Mouse (Mus musculus): ENCODE data around the gene Sspo. TPM values are rescaled to one million over a fixed set of nuclear protein-coding genes. Genes with fewer than 3 reads are reported as not detected.

Gene Sspo
- total and polyA plus RNA-seq, 2 experiments = 0.83 to 2.0 TPM

DNA sequence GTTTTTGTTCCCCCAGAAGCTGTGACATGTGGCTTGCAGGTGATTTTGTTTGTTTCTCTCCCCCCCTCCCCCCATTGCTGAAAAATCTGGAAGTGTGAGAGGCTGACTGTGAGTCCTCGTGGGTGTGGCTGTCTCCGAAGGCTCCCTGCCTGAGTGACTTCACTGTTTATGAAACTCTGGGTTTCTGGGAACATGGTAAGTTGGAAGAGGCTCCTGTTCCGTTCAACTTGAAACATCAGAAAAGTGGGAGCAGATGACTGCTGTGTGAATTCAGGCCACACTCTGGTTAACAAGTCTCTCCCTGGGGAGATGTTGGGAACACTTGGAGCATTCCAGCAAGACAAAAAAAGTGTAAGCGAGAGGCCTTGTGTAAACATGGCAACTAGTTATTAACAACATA, 98.8 kb downstream of the Sspo start:
- Histone ChIP-seq H3K79me2 (ENCODE audit: control insufficient read depth, insufficient read depth, low read length) (no peaks in the 10 kb centered on the region), H3K9ac (ENCODE audit: low read depth, low read length) (no peak overlapping the region), H3K27ac (replicated peaks; ENCODE audit: insufficient read depth, low read depth, low read length) (no peak overlapping the region), H3K27me3 (ENCODE audit: control insufficient read depth, insufficient read depth, low read length) (no peaks in the 10 kb centered on the region), H3K4me3 (ENCODE audit: insufficient read depth, low read depth, low read length) (no peak overlapping the region), H3K36me3 (ENCODE audit: control insufficient read depth, insufficient read depth, low read length) (no peaks in the 10 kb centered on the region), H3K4me1 (ENCODE audit: control insufficient read depth, insufficient read depth, low read length) (peaks cover 45% of the 10 kb centered on the region)
- no peak for DNase-seq (ENCODE audit: extremely low read depth, low read depth, low spot score)
- 28% methylated on average over 4 of the region's 4 CpGs for WGBS
- TF ChIP-seq POLR2A (IDR thresholded peaks at IDR 0.05; ENCODE audit: extremely low read depth, insufficient read depth, low read length) (no peak), CTCF (IDR thresholded peaks at IDR 0.05; ENCODE audit: low read depth, low read length) (no peak)

- peak; percentile 94 for DNase-seq (ENCODE audit: extremely low read depth, low read depth, low spot score)
- 28% methylated on average over 6 of the region's 6 CpGs for WGBS
- Histone ChIP-seq H3K9ac (ENCODE audit: low read depth, low read length) (no peak overlapping the region), H3K4me3 (ENCODE audit: insufficient read depth, low read depth, low read length) (no peak overlapping the region), H3K36me3 (ENCODE audit: control insufficient read depth, insufficient read depth, low read length) (no peaks in the 10 kb centered on the region), H3K79me2 (ENCODE audit: control insufficient read depth, insufficient read depth, low read length) (no peaks in the 10 kb centered on the region), H3K4me1 (ENCODE audit: control insufficient read depth, insufficient read depth, low read length) (peaks cover 31% of the 10 kb centered on the region), H3K27me3 (ENCODE audit: control insufficient read depth, insufficient read depth, low read length) (no peaks in the 10 kb centered on the region), H3K27ac (replicated peaks; ENCODE audit: insufficient read depth, low read depth, low read length) (peak overlapping the region; percentile 74)
- no peak for TF ChIP-seq CTCF (IDR thresholded peaks at IDR 0.05; ENCODE audit: low read depth, low read length)
Observed at GRCm38 (mm10) chr6:48548314-48548713, 100.3 kb downstream of the Sspo start.

Other genes starting within 250 kb of the Sspo start
- 5.2 and 6.1 TPM in 2 replicates for gene Krba1, start 52.6 kb upstream of the Sspo start, total RNA-seq (2014; rRNA removed)
- 6.6 and 9.2 TPM in 2 replicates for gene Krba1, start 52.6 kb upstream of the Sspo start, polyA plus RNA-seq (2012; rRNA removed)
- 13.9 and 15.9 TPM in 2 replicates for gene Zfp467, start 2.4 kb upstream of the Sspo start, total RNA-seq (2014; rRNA removed)
- gene Zfp467, start 2.4 kb upstream of the Sspo start, polyA plus RNA-seq (2012; rRNA removed) = 23.0 and 25.7 TPM in 2 replicates
- 0.37 and 0.47 TPM in 2 replicates for gene Atp6v0e2, start 89.4 kb downstream of the Sspo start, total RNA-seq (2014; rRNA removed)
- 0.96 and 1.7 TPM in 2 replicates for gene Atp6v0e2, start 89.4 kb downstream of the Sspo start, polyA plus RNA-seq (2012; rRNA removed)
- 3.2 and 3.3 TPM in 2 replicates for gene Lrrc61, start 106.6 kb downstream of the Sspo start, total RNA-seq (2014; rRNA removed)
- gene Lrrc61, start 106.6 kb downstream of the Sspo start, polyA plus RNA-seq (2012; rRNA removed) = 8.5 and 10.1 TPM in 2 replicates
- gene Rarres2, start 124.6 kb downstream of the Sspo start, total RNA-seq (2014; rRNA removed) = 1,102 and 1,282 TPM in 2 replicates
- gene Rarres2, start 124.6 kb downstream of the Sspo start, polyA plus RNA-seq (2012; rRNA removed) = 1,074 and 1,160 TPM in 2 replicates
- gene Gm45021, start 141.4 kb downstream of the Sspo start, total RNA-seq (2014; rRNA removed) = not detected in 2 replicates
- gene Gm45021, start 141.4 kb downstream of the Sspo start, polyA plus RNA-seq (2012; rRNA removed) = not detected in 2 replicates
- 31.1 and 47.2 TPM in 2 replicates for gene Repin1, start 145.7 kb downstream of the Sspo start, total RNA-seq (2014; rRNA removed)
- 73.6 and 74.7 TPM in 2 replicates for gene Repin1, start 145.7 kb downstream of the Sspo start, polyA plus RNA-seq (2012; rRNA removed)
- gene Gm44965, start 145.7 kb downstream of the Sspo start, total RNA-seq (2014; rRNA removed) = not detected in 2 replicates
- gene Gm44965, start 145.7 kb downstream of the Sspo start, polyA plus RNA-seq (2012; rRNA removed) = not detected in 2 replicates
- 0.83 and 1.5 TPM in 2 replicates for gene Zfp775, start 153.8 kb downstream of the Sspo start, total RNA-seq (2014; rRNA removed)
- gene Zfp775, start 153.8 kb downstream of the Sspo start, polyA plus RNA-seq (2012; rRNA removed) = 2.0 and 2.4 TPM in 2 replicates
- under 0.01 TPM in 2 replicates for gene AI854703, start 178.5 kb downstream of the Sspo start, total RNA-seq (2014; rRNA removed)
- 0.06 and 0.10 TPM in 2 replicates for gene AI854703, start 178.5 kb downstream of the Sspo start, polyA plus RNA-seq (2012; rRNA removed)
- 6.1 and 6.4 TPM in 2 replicates for gene Gimap8, start 199.0 kb downstream of the Sspo start, total RNA-seq (2014; rRNA removed)
- gene Gimap8, start 199.0 kb downstream of the Sspo start, polyA plus RNA-seq (2012; rRNA removed) = 1.0 and 1.4 TPM in 2 replicates
- gene Gimap9, start 227.9 kb downstream of the Sspo start, total RNA-seq (2014; rRNA removed) = 11.6 and 12.2 TPM in 2 replicates
- gene Gimap9, start 227.9 kb downstream of the Sspo start, polyA plus RNA-seq (2012; rRNA removed) = 4.2 and 6.3 TPM in 2 replicates
- gene Gimap4, start 236.3 kb downstream of the Sspo start, total RNA-seq (2014; rRNA removed) = 11.9 and 15.1 TPM in 2 replicates
- gene Gimap4, start 236.3 kb downstream of the Sspo start, polyA plus RNA-seq (2012; rRNA removed) = 3.9 and 5.5 TPM in 2 replicates

Measured in liver, adult 2 months (tissue).